Mouse (Mus musculus): ENCODE data around the gene Crygf. TPM values are rescaled to one million over a fixed set of nuclear protein-coding genes. Genes with fewer than 3 reads are reported as not detected.
"Not testable (repeated sequence)": the region's sequence is repeated elsewhere in the genome, so short reads cannot be mapped to it uniquely, and the experiment has no call there.

Crygf gene
- polyA plus RNA-seq (2012), result not detected in 2 replicates

- Histone ChIP-seq H3K4me3 (replicated peaks) (no peak within 1 kb of the TSS), H3K36me3 (ENCODE audit: control insufficient read depth) (no peaks in the 10 kb centered on the region), H3K9me3 (ENCODE audit: control insufficient read depth, low read length) (peaks cover 3% of the 10 kb centered on the region; the same call in 1 of the 2 replicates), H3K27me3 (ENCODE audit: control insufficient read depth) (no peaks in the 10 kb centered on the region), H3K4me1 (ENCODE audit: control insufficient read depth) (no peaks in the 10 kb centered on the region)
- TF ChIP-seq GATA1 (IDR thresholded peaks at IDR 0.05; ENCODE audit: low read length) (no peak), TAL1 (IDR thresholded peaks at IDR 0.05; ENCODE audit: low read length) (no peak)
Measured at GRCm38 (mm10) chr1:65926294-65926693, at the start of gene Crygf. TSS of gene Crygf (plus strand) at chr1:65926520.

DNA sequence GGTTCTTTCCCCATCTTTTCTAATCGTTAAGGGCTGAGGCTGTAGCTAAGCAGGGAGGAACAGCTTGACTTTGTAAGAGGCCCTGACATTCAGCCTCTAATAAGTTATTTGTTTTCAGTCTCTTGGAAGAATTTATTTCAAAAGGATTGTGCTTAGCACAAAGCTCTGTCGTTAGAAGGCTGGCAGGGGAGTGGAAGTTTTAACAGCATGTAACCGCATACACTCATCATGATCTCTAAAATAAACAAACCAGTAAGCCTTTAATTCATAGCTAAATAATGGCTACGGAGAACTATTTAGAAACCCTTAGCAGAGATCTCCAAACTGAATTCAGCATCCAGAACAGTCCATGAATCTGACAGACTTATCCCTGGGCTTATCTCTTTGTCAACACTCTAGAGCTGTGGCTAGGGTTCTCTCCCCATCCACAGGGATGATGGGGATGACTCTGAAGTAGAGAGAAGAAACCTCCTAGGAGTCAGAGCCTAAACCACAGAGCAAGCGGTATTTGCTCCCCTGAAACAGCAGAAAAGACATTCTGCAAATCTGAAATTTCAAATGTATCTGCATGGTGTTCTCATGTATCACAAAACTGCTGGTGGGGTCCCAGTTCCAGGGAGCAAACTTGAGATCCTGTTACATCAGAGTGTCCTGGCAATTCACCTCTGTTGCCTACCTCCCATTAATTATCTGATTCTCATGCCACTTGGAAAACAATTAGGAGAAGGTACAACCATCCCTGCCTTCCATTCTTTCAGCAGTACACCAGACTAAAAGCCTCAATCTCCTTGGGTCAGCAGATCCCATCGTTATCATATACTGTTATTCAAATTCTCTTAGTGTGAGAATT, 734 bp upstream of the Crygf start:
- H3K4me3 ChIP-seq (replicated peaks), result no peak overlapping the region
- no peaks in the 10 kb centered on the region for H3K4me1 ChIP-seq (ENCODE audit: control insufficient read depth)
- peaks cover 3% of the 10 kb centered on the region; the same call in 1 of the 2 replicates for H3K9me3 ChIP-seq (ENCODE audit: control insufficient read depth, low read length)
- TF ChIP-seq GATA1 (IDR thresholded peaks at IDR 0.05; ENCODE audit: low read length) (no peak), TAL1 (IDR thresholded peaks at IDR 0.05; ENCODE audit: low read length) (no peak)
- H3K36me3 ChIP-seq (ENCODE audit: control insufficient read depth), result no peaks in the 10 kb centered on the region
- H3K27me3 ChIP-seq (ENCODE audit: control insufficient read depth), result no peaks in the 10 kb centered on the region

GRCm38 (mm10) chr1:65926696-65927095, 376 bp downstream of the Crygf start:
- not testable (repeated sequence) for H3K4me1 ChIP-seq (ENCODE audit: control insufficient read depth); H3K4me3 ChIP-seq (replicated peaks); H3K36me3 ChIP-seq (ENCODE audit: control insufficient read depth); H3K27me3 ChIP-seq (ENCODE audit: control insufficient read depth); H3K9me3 ChIP-seq (ENCODE audit: control insufficient read depth, low read length)

GRCm38 (mm10) chr1:65930055-65930454, 3.7 kb downstream of the Crygf start:
- Histone ChIP-seq H3K4me1 (ENCODE audit: control insufficient read depth) (no peaks in the 10 kb centered on the region), H3K27me3 (ENCODE audit: control insufficient read depth) (no peaks in the 10 kb centered on the region), H3K4me3 (replicated peaks) (no peak overlapping the region), H3K36me3 (ENCODE audit: control insufficient read depth) (no peaks in the 10 kb centered on the region), H3K9me3 (ENCODE audit: control insufficient read depth, low read length) (peaks cover 3% of the 10 kb centered on the region; the same call in 1 of the 2 replicates)
- TF ChIP-seq TAL1 (IDR thresholded peaks at IDR 0.05; ENCODE audit: low read length) (no peak), GATA1 (IDR thresholded peaks at IDR 0.05; ENCODE audit: low read length) (no peak)

- Histone ChIP-seq H3K27me3 (ENCODE audit: control insufficient read depth) (no peaks in the 10 kb centered on the region), H3K9me3 (ENCODE audit: control insufficient read depth, low read length) (no peaks in the 10 kb centered on the region; the same call in 1 of the 2 replicates)
Measured at GRCm38 (mm10) chr1:65932091-65932812, 5.9 kb downstream of the Crygf start.

More at GRCm38 (mm10) chr1:65932091-65932812, 5.9 kb downstream of the Crygf start:
- TF ChIP-seq GATA1 (IDR thresholded peaks at IDR 0.05; ENCODE audit: low read length) (no peak), TAL1 (IDR thresholded peaks at IDR 0.05; ENCODE audit: low read length) (no peak)
- Histone ChIP-seq H3K4me1 (ENCODE audit: control insufficient read depth) (no peaks in the 10 kb centered on the region), H3K36me3 (ENCODE audit: control insufficient read depth) (no peaks in the 10 kb centered on the region), H3K4me3 (replicated peaks) (no peak overlapping the region)

Other genes starting within 250 kb of the Crygf start
- 0.01 TPM in 1 of 2 replicates, not detected in the other for gene Map2, start 248.8 kb downstream of the Crygf start, polyA plus RNA-seq (2012)